Mouse (Mus musculus) adrenal gland, adult (tissue): ENCODE measurements at regions not wholly inside any gene's neighbourhood (a gene's known extent, or its start where the extent isn't known, plus 50 kb on each side); places are given as distances from the start of the nearest gene placed in this dataset.
A peak's percentile ranks its signal among the peaks of the same experiment; 100 is the strongest.

Experiments
- DNase-seq, 2 experiments: peaks; one replicate each; pipeline ENCODE4 v3.0.0; 2022 to 2023; ENCODE audit warnings: low spot score in 1 of 2; ENCODE audit not compliant: inconsistent age in 2 of 2

DNA sequence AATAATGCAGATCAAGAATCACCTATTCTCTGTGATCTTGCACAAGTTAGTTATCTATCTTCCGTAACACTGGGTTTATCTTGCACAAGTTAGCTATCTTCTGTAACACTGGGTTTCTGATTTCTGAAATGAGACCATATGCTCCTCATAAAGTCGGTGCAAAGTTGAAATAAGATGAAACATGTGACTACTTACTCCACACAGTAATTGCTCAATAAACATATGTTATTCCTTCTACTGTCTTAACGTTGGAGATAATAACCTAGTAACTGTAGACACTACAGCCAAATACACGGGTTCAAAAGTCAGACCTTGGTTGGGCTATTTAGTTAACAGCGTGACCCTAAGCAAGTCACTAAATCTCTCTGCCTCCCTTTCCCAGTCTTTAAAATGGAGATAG lies 65.8 kb upstream of the Atp11b start:
- no peak for DNase-seq

DNA sequence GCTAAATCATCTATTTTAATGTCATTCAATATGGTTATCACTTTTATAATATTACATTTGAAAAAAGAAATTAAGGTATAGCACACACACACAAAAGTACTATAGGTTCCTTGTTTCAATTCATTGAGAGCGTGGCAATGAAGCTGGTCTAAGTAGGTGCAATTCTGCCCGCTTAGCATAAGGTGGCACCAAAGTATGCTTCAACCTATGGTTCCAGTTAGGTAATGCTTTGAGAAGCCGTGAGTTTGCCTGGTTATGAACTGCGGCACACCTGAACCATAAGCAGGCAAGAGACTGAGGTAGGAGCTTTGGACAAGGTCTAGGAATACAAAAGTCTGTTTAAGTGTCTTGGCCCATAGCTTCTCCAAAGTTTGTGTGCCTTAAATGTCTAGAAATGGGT lies 65.1 kb upstream of the Atp11b start:
- peak in 1 of 2 experiments; percentile 48 for DNase-seq

DNA sequence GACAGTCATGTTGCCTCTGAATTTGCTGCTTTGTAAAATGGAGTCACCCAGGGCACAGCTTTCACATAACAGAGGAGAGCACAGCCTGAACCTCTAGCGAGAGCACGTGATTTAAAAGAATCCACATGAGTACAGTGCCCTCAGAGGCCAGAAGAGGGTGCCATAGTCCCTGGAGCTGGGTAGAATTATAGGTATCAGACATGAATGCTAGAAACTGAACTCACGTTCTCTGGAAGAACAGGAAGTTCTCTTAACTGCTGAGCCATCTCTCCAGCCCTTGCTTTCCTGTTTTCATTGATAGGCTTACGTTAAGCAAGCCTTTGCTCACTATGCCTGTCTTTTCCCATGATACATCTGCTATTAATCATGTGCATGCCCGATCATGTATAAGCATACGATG lies 60.9 kb upstream of the Atp11b start:
- peak; percentile 62 to 89 for DNase-seq

DNA sequence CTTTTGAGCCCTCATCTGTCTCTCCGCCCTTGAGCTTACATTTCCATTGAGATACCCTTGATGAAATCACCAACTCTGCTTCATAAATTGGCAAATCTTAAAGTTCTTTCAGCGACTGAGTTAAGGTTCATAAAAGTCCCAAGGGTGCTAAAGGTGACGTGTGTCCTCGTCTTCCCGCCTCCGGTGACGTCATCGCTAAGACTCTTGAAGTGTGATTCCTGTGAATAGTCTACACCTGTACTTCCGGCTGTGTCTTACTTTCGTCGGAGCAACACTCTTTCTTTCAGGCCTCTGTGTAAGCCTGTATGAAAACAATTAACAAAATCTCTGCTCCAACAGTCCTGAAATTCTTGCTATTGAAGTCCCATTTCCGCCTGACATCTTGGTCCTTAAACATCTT lies 60.4 kb upstream of the Atp11b start:
- no peak for DNase-seq

DNA sequence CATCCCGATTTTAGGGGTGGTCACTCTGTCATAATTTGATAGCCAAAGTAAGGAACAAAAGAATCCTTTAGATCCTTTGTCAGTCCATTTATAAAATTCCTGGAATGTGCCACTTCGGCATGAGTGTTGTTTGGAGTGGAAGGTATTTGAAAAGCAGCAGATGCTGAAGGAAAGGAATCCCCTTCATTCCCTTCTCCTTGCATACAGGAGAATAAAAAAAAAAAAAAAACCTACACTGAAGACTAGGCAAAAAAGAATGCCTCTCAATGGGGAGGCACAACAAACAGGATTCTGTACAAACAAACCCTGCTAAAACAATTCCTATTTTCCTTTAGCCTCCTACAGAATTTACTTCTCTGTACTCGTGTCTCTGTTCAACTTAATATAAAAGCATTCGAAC lies 59.7 kb upstream of the Atp11b start:
- no peak for DNase-seq

DNA sequence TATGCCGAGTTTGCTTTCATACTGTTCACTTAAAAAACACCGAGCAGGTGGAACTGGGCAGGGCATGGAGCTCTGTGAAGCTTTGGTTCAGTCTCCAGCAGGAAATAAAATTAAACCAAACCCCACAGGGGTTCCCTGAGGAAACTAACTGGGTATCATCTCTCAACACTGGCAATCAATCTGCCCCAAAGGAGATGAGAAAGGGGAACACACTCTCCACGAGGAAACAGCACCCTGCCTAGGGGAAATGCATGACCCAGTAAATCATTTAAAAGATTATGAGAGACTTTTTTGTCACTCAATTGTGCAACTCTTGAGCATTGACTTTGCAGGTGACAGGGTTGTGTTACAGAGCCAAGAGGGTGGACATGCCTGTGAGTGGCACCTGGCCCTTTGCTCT lies 58.0 kb upstream of the Atp11b start:
- DNase-seq = no peak

DNA sequence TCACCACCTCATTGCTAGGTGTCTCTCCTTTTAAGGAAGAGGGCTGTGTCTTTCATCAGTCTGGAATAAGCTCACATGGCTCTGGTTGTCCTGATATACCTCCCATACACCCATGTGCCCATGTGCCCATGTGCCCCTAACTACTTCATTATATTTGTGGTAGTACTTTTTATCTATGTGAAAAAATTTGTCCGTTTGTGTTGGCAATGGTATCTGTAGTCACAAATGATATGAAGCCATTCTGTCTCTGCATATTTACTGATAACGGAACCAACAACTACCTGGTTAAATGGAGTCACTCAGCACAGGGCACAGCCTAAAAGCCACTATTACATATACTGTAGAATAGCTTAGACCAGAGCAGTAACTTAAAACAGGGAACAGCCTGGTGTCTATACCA lies 54.6 kb upstream of the Atp11b start:
- no peak for DNase-seq

DNA sequence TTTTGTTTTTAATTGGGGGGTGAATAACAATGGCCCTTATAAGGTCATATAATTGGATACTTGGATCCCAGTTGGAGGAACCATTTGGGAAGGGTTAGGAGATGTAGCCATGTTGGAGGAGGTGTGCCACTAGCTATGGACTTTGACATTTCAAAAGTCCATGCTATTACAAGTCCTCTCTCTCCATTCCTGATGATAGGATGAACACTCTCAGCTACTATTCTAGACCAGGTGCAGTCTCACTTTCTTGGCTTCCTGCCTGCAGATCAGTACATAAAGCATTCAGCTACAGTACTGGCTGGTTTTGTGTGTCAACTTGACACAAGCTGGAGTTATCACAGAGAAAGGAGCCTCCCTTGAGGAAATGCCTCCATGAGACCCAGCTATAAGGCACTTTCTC lies 53.9 kb upstream of the Atp11b start:
- DNase-seq = no peak

DNA sequence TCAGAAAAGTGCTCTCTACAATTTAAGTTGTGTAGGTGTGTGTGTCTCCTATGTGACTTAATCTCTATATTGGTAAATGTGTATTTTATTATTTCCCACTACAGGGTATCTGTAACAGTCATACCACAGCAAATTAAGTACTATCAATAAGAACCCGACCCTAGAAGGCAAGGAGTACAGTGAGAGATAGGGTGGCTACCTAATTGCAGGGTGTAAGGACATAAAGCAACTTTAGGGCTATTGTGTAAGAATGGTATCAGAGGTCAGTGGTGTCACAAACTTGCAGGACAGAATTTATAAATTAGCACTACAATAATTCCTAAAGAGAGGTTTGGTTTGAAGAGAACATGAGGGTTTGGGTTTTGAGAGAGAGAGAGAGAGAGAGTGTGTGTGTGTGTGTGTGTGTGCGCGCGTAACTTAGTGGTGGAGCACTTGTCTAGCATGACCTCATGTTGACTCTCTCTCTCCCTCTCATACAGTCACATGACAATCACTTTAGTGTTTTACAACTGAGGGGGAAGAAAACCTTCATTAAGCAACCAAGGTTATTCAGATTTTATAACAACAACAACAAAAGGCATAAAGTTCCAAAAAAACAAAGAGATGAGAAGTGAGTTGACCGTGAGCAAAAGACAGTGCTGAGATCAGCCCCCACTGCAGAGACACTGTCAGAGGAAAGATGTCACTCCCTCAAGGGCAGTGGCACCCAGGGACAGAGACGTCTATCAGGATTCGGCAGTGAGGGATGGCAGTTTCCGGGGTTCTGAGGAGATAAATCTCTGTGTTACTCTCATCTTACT lies 50.2 kb upstream of the Atp11b start:
- DNase-seq = peak in 1 of 2 experiments; percentile 36
